Mouse (Mus musculus) cortical plate, adult 2 months (tissue): ENCODE results near the gene Scd4.

Experiments
- CTCF ChIP-seq: fragments of 200-500 bp; IDR thresholded peaks from 2 replicates; pipeline ENCODE4 v1.5.1; 2011; ENCODE audit warnings: mild to moderate bottlenecking, control low read depth, low read length; ENCODE audit not compliant: insufficient read depth; ENCODE audit errors: extremely low read depth
- POLR2A ChIP-seq: fragments of 200-500 bp; IDR thresholded peaks from 2 replicates; pipeline ENCODE4 v1.6.1; 2011; ENCODE audit warnings: mild to moderate bottlenecking, low read length, control low read depth; ENCODE audit not compliant: insufficient read depth; ENCODE audit errors: extremely low read depth

GRCm38 (mm10) chr19:44306171-44306570, 26.7 kb upstream of the Scd4 start:
- TF ChIP-seq POLR2A (no peak), CTCF (no peak)
